Mouse (Mus musculus): Measurements from ENCODE around the gene Gpr108. TPM values are rescaled to one million over a fixed set of nuclear protein-coding genes. Genes with fewer than 3 reads are reported as not detected.

Gpr108 gene
- polyA plus RNA-seq, 1 experiment from 2014 or later = 31.9 TPM

GRCm38 (mm10) chr17:57264972-57265945 is 17.0 kb upstream of the Gpr108 start:
- Histone ChIP-seq H3K4me3 (no peak overlapping the region), H3K27ac (no peak overlapping the region), H3K9me3 (no peaks in the 10 kb centered on the region), H3K4me1 (0 out of 2 replicates have a peak, but pooled peaks cover 4% of the 10 kb centered on the region), H3K9ac (no peak overlapping the region), H3K36me3 (peaks cover 32% of the 10 kb centered on the region), H3K4me2 (replicated peaks) (peak overlapping the region; percentile 25), H3K27me3 (no peaks in the 10 kb centered on the region)
- peak; percentile 36; the same call in 1 of the 2 replicates for ATAC-seq (ENCODE audit: insufficient number of reproducible peaks, insufficient read depth, low FRiP score, low TSS enrichment)
- WGBS = 26% methylated on average over 21 of the region's 22 CpGs

- Histone ChIP-seq H3K4me3 (no peak overlapping the region), H3K36me3 (peaks cover 42% of the 10 kb centered on the region), H3K27me3 (no peaks in the 10 kb centered on the region), H3K9me3 (no peaks in the 10 kb centered on the region), H3K9ac (no peak overlapping the region), H3K4me1 (0 out of 2 replicates have a peak, but pooled peaks cover 4% of the 10 kb centered on the region), H3K4me2 (replicated peaks) (no peak overlapping the region), H3K27ac (no peak overlapping the region)
- no peak for ATAC-seq (ENCODE audit: insufficient number of reproducible peaks, insufficient read depth, low FRiP score, low TSS enrichment)
- WGBS = 80% methylated on average over 2 of the region's 2 CpGs
Measured at GRCm38 (mm10) chr17:57264164-57264563, 15.9 kb upstream of the Gpr108 start.

GRCm38 (mm10) chr17:57262901-57263550 is 14.8 kb upstream of the Gpr108 start:
- no peak for ATAC-seq (ENCODE audit: insufficient number of reproducible peaks, insufficient read depth, low FRiP score, low TSS enrichment)
- Histone ChIP-seq H3K9ac (no peak overlapping the region), H3K4me3 (no peak overlapping the region), H3K4me1 (0 out of 2 replicates have a peak, but pooled peaks cover 4% of the 10 kb centered on the region), H3K9me3 (no peaks in the 10 kb centered on the region), H3K27me3 (no peaks in the 10 kb centered on the region), H3K27ac (no peak overlapping the region), H3K36me3 (peaks cover 50% of the 10 kb centered on the region), H3K4me2 (replicated peaks) (no peak overlapping the region)
- 91% methylated on average over 17 of the region's 17 CpGs for WGBS

- Histone ChIP-seq H3K9ac (no peak overlapping the region), H3K9me3 (no peaks in the 10 kb centered on the region), H3K36me3 (peaks cover 61% of the 10 kb centered on the region), H3K4me2 (replicated peaks) (no peak overlapping the region), H3K4me1 (0 out of 2 replicates have a peak, but pooled peaks cover 4% of the 10 kb centered on the region), H3K27me3 (no peaks in the 10 kb centered on the region), H3K4me3 (no peak overlapping the region), H3K27ac (no peak overlapping the region)
- WGBS = 47% methylated on average over 1 of the region's 1 CpGs
- ATAC-seq (ENCODE audit: insufficient number of reproducible peaks, insufficient read depth, low FRiP score, low TSS enrichment) = no peak
Measured at GRCm38 (mm10) chr17:57261796-57262195, 13.6 kb upstream of the Gpr108 start.

GRCm38 (mm10) chr17:57261286-57261685 is 13.0 kb upstream of the Gpr108 start:
- Histone ChIP-seq H3K4me3 (no peak overlapping the region), H3K27me3 (no peaks in the 10 kb centered on the region), H3K27ac (no peak overlapping the region), H3K4me2 (replicated peaks) (no peak overlapping the region), H3K9me3 (no peaks in the 10 kb centered on the region), H3K9ac (no peak overlapping the region), H3K36me3 (peaks cover 66% of the 10 kb centered on the region), H3K4me1 (0 out of 2 replicates have a peak, but pooled peaks cover 4% of the 10 kb centered on the region)
- no peak for ATAC-seq (ENCODE audit: insufficient number of reproducible peaks, insufficient read depth, low FRiP score, low TSS enrichment)
- 89% methylated on average over 4 of the region's 4 CpGs for WGBS

- Histone ChIP-seq H3K4me1 (0 out of 2 replicates have a peak, but pooled peaks cover 4% of the 10 kb centered on the region), H3K4me2 (replicated peaks) (no peak overlapping the region), H3K9me3 (no peaks in the 10 kb centered on the region), H3K4me3 (no peak overlapping the region), H3K36me3 (peaks cover 74% of the 10 kb centered on the region), H3K9ac (no peak overlapping the region), H3K27ac (no peak overlapping the region), H3K27me3 (no peaks in the 10 kb centered on the region)
- 91% methylated on average over 9 of the region's 9 CpGs for WGBS
- ATAC-seq (ENCODE audit: insufficient number of reproducible peaks, insufficient read depth, low FRiP score, low TSS enrichment) = no peak
Measured at GRCm38 (mm10) chr17:57260351-57260750, 12.1 kb upstream of the Gpr108 start.

- ATAC-seq (ENCODE audit: insufficient number of reproducible peaks, insufficient read depth, low FRiP score, low TSS enrichment) = no peak
- Histone ChIP-seq H3K36me3 (peaks cover 80% of the 10 kb centered on the region), H3K4me2 (replicated peaks) (no peak overlapping the region)
Measured at GRCm38 (mm10) chr17:57259742-57260141, 11.5 kb upstream of the Gpr108 start.

GRCm38 (mm10) chr17:57258191-57258590 is 9.9 kb upstream of the Gpr108 start:
- 95% methylated on average over 3 of the region's 3 CpGs for WGBS
- Histone ChIP-seq H3K36me3 (peaks cover 89% of the 10 kb centered on the region), H3K4me1 (no peaks in the 10 kb centered on the region), H3K4me2 (replicated peaks) (no peak overlapping the region), H3K27me3 (no peaks in the 10 kb centered on the region), H3K9ac (no peak overlapping the region), H3K9me3 (no peaks in the 10 kb centered on the region), H3K27ac (no peak overlapping the region), H3K4me3 (no peak overlapping the region)
- ATAC-seq (ENCODE audit: insufficient number of reproducible peaks, insufficient read depth, low FRiP score, low TSS enrichment) = no peak

More at GRCm38 (mm10) chr17:57259742-57260141, 11.5 kb upstream of the Gpr108 start:
- H3K9me3 ChIP-seq = no peaks in the 10 kb centered on the region
- H3K27ac ChIP-seq = no peak overlapping the region
- H3K9ac ChIP-seq = no peak overlapping the region
- H3K4me3 ChIP-seq = no peak overlapping the region
- H3K27me3 ChIP-seq = no peaks in the 10 kb centered on the region
- no peaks in the 10 kb centered on the region for H3K4me1 ChIP-seq
- WGBS = 93% methylated on average over 8 of the region's 8 CpGs

GRCm38 (mm10) chr17:57256921-57257485 is 8.8 kb upstream of the Gpr108 start:
- H3K4me2 ChIP-seq (replicated peaks) = no peak overlapping the region
- H3K4me1 ChIP-seq = no peaks in the 10 kb centered on the region
- no peak overlapping the region for H3K4me3 ChIP-seq
- peaks cover 80% of the 10 kb centered on the region for H3K36me3 ChIP-seq
- no peak for ATAC-seq (ENCODE audit: insufficient number of reproducible peaks, insufficient read depth, low FRiP score, low TSS enrichment)
- no peaks in the 10 kb centered on the region for H3K27me3 ChIP-seq
- no peaks in the 10 kb centered on the region for H3K9me3 ChIP-seq
- 92% methylated on average over 22 of the region's 22 CpGs for WGBS
- no peak overlapping the region for H3K27ac ChIP-seq
- no peak overlapping the region for H3K9ac ChIP-seq

GRCm38 (mm10) chr17:57255354-57255753 is 7.1 kb upstream of the Gpr108 start:
- peaks cover 66% of the 10 kb centered on the region for H3K36me3 ChIP-seq

GRCm38 (mm10) chr17:57253306-57253705 is 5.1 kb upstream of the Gpr108 start:
- H3K4me3 ChIP-seq = no peak overlapping the region
- H3K36me3 ChIP-seq = peaks cover 50% of the 10 kb centered on the region

More at GRCm38 (mm10) chr17:57255354-57255753, 7.1 kb upstream of the Gpr108 start:
- WGBS = 93% methylated on average over 14 of the region's 14 CpGs
- Histone ChIP-seq H3K27ac (no peak overlapping the region), H3K4me1 (peaks cover 6% of the 10 kb centered on the region; the same call in 1 of the 2 replicates), H3K4me2 (replicated peaks) (no peak overlapping the region), H3K27me3 (no peaks in the 10 kb centered on the region), H3K9me3 (no peaks in the 10 kb centered on the region), H3K4me3 (no peak overlapping the region), H3K9ac (no peak overlapping the region)
- no peak for ATAC-seq (ENCODE audit: insufficient number of reproducible peaks, insufficient read depth, low FRiP score, low TSS enrichment)

More at GRCm38 (mm10) chr17:57253306-57253705, 5.1 kb upstream of the Gpr108 start:
- Histone ChIP-seq H3K27me3 (no peaks in the 10 kb centered on the region), H3K4me1 (peaks cover 16% of the 10 kb centered on the region; the same call in 1 of the 2 replicates), H3K9me3 (no peaks in the 10 kb centered on the region), H3K27ac (no peak overlapping the region), H3K9ac (no peak overlapping the region), H3K4me2 (replicated peaks) (no peak overlapping the region)
- WGBS = 76% methylated on average over 6 of the region's 6 CpGs
- no peak for ATAC-seq (ENCODE audit: insufficient number of reproducible peaks, insufficient read depth, low FRiP score, low TSS enrichment)
